Mouse (Mus musculus) thymus, adult 2 months (tissue): Measurements from ENCODE around the gene Ngp. TPM values are rescaled to one million over a fixed set of nuclear protein-coding genes. Genes with fewer than 3 reads are reported as not detected.
"Not testable (repeated sequence)": the region's sequence is repeated elsewhere in the genome, so short reads cannot be mapped to it uniquely, and the experiment has no call there.

Experiments used
- DNase-seq: peaks from one replicate; pipeline ENCODE4 v3.0.0; 2021
- H3K27ac ChIP-seq: fragments of 200-500 bp; 2 replicates; pipeline ENCODE4 v1.5.1; 2012; ENCODE audit warnings: low read length, control low read depth; ENCODE audit not compliant: control insufficient read depth, insufficient read depth
- H3K27me3 ChIP-seq: fragments of 200-500 bp; 2 replicates; pipeline ENCODE4 v1.6.1; 2012; ENCODE audit warnings: mild to moderate bottlenecking, low read length, moderate library complexity, mixed read lengths; ENCODE audit not compliant: control insufficient read depth, insufficient read depth
- H3K36me3 ChIP-seq: fragments of 200-500 bp; 2 replicates; pipeline ENCODE4 v1.6.1; 2012; ENCODE audit warnings: mild to moderate bottlenecking, low read length, moderate library complexity; ENCODE audit not compliant: control insufficient read depth, insufficient read depth
- H3K4me1 ChIP-seq: fragments of 200-500 bp; replicated peaks from 2 replicates; pipeline ENCODE4 v1.6.1; 2012; ENCODE audit warnings: low read length; ENCODE audit not compliant: control insufficient read depth, insufficient read depth
- H3K4me3 ChIP-seq: fragments of 200-500 bp; 2 replicates; pipeline ENCODE4 v1.5.1; 2012; ENCODE audit warnings: mild to moderate bottlenecking, low read length, control low read depth, moderate library complexity; ENCODE audit not compliant: control insufficient read depth, insufficient read depth
- CTCF ChIP-seq: fragments of 200-500 bp; IDR thresholded peaks from 2 replicates; pipeline ENCODE4 v1.5.1; 2012; ENCODE audit warnings: mild to moderate bottlenecking, control low read depth, low read length, moderate library complexity, borderline replicate concordance; ENCODE audit not compliant: control insufficient read depth, poor library complexity, insufficient read depth; ENCODE audit errors: extremely low read depth
- POLR2A ChIP-seq: fragments of 200-500 bp; IDR thresholded peaks from 2 replicates; pipeline ENCODE4 v1.6.1; 2012; ENCODE audit warnings: mild to moderate bottlenecking, low read length, control low read depth, moderate library complexity; ENCODE audit not compliant: control insufficient read depth, poor library complexity, insufficient read depth; ENCODE audit errors: extremely low read depth
- whole genome bisulfite sequencing: fragments of 180-500 bp; shearing (Covaris S2); methylation state at CpG from one replicate; pipeline ENCODE4 v1.1.7; 2018; 5-methylcytosine and 5-hydroxymethylcytosine counted together
- polyA plus RNA-seq: library from polyadenylated mRNA; depleted of rRNA; stranded (reverse); fragments of >200 nt; gene quantifications from 2 replicates; pipeline ENCODE4 v1.2.3, GENCODE M21; 2012

Ngp gene
- polyA plus RNA-seq, 1 experiment = 10.6 TPM

DNA sequence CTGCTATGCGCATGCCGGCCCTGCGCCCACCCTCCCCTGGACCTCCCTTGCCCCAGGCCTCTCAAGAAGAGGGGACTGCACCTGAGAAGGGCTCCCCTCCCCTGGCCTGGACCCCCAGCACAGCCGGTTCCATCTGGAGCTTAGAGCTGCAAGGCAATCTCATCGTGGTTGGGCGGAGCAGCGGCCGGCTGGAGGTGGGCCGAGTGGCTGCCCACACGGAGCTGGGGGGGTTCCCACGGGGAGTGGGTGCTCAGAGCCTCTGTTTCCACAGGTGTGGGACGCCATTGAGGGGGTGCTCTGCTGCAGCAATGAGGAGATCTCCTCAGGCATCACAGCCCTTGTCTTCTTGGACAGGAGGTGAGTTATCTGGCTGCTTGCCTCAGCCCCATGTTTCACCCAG lies 38.3 kb upstream of the Ngp start:
- no peak overlapping the region for H3K4me3 ChIP-seq
- no peaks in the 10 kb centered on the region for H3K27me3 ChIP-seq
- TF ChIP-seq CTCF (no peak), POLR2A (no peak)
- H3K36me3 ChIP-seq = peaks cover 39% of the 10 kb centered on the region
- H3K4me1 ChIP-seq = no peaks in the 10 kb centered on the region
- H3K27ac ChIP-seq = no peak overlapping the region
- no peak for DNase-seq
- WGBS = 92% methylated on average over 12 of the region's 12 CpGs

DNA sequence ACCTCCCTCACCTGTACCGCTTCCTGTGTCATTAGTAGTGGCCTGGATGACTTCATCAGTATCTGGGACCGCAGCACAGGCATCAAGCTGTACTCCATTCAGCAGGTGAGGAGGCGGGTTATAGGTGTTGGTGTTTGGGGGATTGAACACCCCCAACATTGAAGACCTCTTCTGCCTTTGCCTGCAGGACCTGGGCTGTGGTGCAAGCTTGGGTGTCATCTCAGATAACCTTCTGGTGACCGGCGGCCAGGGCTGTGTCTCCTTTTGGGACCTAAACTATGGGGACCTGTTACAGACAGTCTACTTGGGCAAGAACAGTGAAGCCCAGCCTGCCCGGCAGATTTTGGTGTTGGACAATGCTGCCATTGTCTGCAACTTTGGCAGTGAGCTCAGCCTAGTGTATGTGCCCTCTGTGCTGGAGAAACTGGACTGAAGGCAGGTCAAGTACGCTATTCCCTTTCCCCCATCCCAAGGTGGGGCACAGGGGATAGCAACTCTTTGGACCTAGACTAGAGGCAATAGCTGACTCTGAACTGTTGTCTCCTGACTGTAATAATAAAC lies 35.1 kb upstream of the Ngp start:
- H3K4me1 ChIP-seq = no peaks in the 10 kb centered on the region
- no peaks in the 10 kb centered on the region for H3K27me3 ChIP-seq
- H3K36me3 ChIP-seq = peaks cover 53% of the 10 kb centered on the region

DNA sequence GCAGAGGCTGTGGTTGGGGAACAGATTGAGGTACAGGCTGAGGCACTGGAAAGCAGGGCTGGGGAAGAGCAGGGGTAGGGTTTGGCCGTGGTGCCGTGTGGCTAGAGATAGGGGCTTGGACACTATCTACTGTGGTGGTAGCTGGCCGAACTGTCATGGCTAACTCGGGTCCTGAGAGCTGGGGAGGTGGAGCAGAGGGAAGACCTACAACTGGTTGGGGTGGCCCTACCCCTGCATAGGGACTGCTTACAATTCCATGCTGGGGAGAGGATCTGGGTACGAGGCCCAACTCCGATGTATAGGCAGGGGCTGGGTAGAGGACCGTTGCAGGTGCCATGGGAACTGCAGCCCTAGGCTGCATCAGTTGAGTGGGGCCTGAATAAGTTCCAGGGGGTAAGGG lies 31.5 kb upstream of the Ngp start:
- H3K36me3 ChIP-seq = peaks cover 47% of the 10 kb centered on the region
- no peaks in the 10 kb centered on the region for H3K4me1 ChIP-seq
- TF ChIP-seq POLR2A = no peak
- TF ChIP-seq CTCF = no peak
- no peak overlapping the region for H3K4me3 ChIP-seq
- WGBS = 98% methylated on average over 7 of the region's 7 CpGs
- no peak for DNase-seq
- no peak overlapping the region for H3K27ac ChIP-seq
- H3K27me3 ChIP-seq = no peaks in the 10 kb centered on the region

More for the DNA sequence above, 35.1 kb upstream of the Ngp start:
- WGBS = 96% methylated on average over 7 of the region's 7 CpGs
- TF ChIP-seq CTCF (no peak), POLR2A (no peak)
- Histone ChIP-seq H3K4me3 (no peak overlapping the region), H3K27ac (no peak overlapping the region)
- DNase-seq = no peak

DNA sequence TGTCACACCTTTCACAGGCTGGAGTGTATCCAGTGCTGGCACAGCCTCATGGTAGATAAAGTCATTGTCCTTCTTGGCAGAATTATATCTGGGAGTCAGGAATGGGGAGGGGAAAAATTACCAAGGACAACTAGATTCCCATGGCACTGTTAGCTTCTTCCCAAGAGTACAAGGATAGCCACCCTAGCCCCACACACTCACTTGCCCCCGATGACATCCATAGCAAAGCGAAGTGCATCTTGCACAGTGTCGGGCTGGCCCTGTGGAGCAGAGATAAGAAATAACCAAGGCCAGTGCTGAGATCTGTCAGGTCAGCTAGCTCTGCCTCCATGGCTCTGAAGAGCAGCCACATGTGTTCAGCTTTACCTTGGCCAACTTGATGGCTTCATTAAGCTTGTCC lies 28.7 kb upstream of the Ngp start:
- 100% methylated on average over 3 of the region's 3 CpGs for WGBS
- H3K27ac ChIP-seq = no peak overlapping the region
- no peaks in the 10 kb centered on the region for H3K4me1 ChIP-seq
- H3K36me3 ChIP-seq = peaks cover 27% of the 10 kb centered on the region
- no peak for DNase-seq
- H3K27me3 ChIP-seq = no peaks in the 10 kb centered on the region
- no peak overlapping the region for H3K4me3 ChIP-seq
- TF ChIP-seq CTCF = no peak
- TF ChIP-seq POLR2A = no peak

DNA sequence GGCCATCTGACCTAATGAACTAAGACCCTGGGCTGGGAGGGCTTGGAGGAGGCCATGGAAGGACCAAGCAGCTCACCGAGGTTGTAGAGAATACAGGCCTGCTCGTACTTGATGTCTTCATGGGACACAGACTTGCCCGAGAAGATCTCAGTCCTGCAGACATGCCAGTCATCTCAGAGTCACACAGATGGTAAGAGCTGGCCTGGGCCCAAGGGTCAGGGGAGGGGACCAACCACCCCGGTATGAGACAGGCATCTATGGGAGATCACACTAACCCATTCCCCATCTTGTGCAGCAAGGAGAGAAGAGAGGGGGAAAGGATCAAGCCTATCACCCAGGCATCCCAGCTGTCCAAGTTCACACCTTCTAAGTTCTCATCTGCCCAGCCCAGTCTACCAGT lies 26.3 kb upstream of the Ngp start:
- Histone ChIP-seq H3K27me3 (no peaks in the 10 kb centered on the region), H3K36me3 (peaks cover 8% of the 10 kb centered on the region; the same call in 1 of the 2 replicates), H3K4me1 (no peaks in the 10 kb centered on the region), H3K4me3 (no peak overlapping the region), H3K27ac (no peak overlapping the region)
- no peak for DNase-seq
- WGBS = 90% methylated on average over 4 of the region's 4 CpGs
- TF ChIP-seq POLR2A (no peak), CTCF (no peak)

DNA sequence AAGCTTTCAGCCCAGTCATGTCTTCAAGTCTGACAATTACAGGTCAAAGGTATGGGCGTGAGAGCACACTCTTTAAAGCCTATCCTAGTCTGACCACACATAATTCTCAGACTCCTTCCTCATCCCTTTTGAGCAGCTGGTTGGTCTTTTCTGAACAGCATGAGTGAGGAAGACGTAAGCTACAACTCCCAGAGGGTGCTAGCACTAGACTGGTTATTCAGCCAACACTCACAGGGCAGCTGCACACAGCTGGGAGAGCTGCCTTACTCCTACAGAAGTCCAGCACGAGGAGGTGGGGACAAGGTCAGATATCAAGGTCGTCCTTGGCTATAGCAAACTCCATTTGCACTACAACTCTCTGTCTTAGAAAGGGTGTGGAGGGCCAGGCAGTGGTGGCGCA lies 18.9 kb upstream of the Ngp start:
- no peak overlapping the region for H3K27ac ChIP-seq
- no peaks in the 10 kb centered on the region for H3K36me3 ChIP-seq
- no peaks in the 10 kb centered on the region for H3K27me3 ChIP-seq
- 95% methylated on average over 5 of the region's 5 CpGs for WGBS
- TF ChIP-seq CTCF (no peak), POLR2A (no peak)
- no peak overlapping the region for H3K4me3 ChIP-seq
- no peaks in the 10 kb centered on the region for H3K4me1 ChIP-seq
- DNase-seq = no peak

DNA sequence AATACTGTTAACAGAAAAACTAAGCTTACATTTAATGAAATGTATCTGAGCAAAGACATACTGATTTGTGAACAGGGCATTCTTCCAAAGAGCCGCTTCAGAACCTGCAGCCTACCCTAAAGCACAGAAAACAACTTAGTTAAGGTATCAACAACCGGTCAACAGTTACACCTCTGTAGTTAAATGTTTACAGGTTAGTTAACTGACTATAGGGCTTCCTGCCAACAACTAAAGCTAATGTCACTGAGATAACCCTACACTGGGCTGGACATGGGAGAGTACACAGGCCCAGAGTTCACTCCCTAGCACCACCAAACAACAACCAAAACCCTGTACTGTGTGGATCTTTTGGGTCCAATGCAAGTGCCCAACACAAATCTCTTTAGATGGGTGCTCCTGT lies 16.8 kb upstream of the Ngp start:
- no peak for DNase-seq
- WGBS = 97% methylated on average over 2 of the region's 2 CpGs
- Histone ChIP-seq H3K4me1 (peaks cover 6% of the 10 kb centered on the region), H3K27me3 (no peaks in the 10 kb centered on the region), H3K4me3 (no peak overlapping the region), H3K36me3 (no peaks in the 10 kb centered on the region), H3K27ac (no peak overlapping the region)
- no peak for TF ChIP-seq CTCF
- no peak for TF ChIP-seq POLR2A

DNA sequence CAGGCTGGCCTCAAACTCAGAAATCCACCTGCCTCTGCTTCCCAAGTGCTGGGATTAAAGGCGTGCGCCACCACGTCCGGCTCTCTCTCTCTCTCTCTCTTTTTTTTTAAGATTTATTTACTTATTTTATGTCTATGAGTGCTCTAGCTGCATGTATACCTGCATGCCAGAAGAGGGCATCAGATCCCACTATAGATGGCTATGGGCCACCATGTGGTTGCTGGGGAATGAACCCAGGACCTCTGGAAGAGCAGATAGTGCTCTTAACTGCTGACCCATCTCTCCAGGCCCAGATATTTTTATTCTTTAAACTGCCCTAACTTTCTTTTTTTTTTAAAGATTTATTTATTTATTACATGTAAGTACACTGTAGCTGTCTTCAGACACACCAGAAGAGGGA lies 16.3 kb upstream of the Ngp start:
- H3K4me3 ChIP-seq, H3K27ac ChIP-seq, H3K4me1 ChIP-seq, H3K36me3 ChIP-seq, H3K27me3 ChIP-seq: not testable (repeated sequence)
- peak; percentile 13 for DNase-seq
- WGBS = 92% methylated on average over 4 of the region's 4 CpGs
